Mouse (Mus musculus) frontal cortex, postnatal 14 days (tissue): ENCODE results near the gene Cryzl2.

Experiments used
- DNase-seq, 2 experiments: peaks; one replicate each; pipeline ENCODE4 v3.0.0; 2022; ENCODE audit warnings: low spot score in 2 of 2

Cryzl2 gene

GRCm38 (mm10) chr1:157476231-157476630 is 17.9 kb downstream of the Cryzl2 start:
- no peak for DNase-seq

- DNase-seq: no peak
Observed at GRCm38 (mm10) chr1:157480090-157480489, 21.7 kb downstream of the Cryzl2 start.

GRCm38 (mm10) chr1:157480901-157481300 is 22.5 kb downstream of the Cryzl2 start:
- DNase-seq: no peak

- no peak for DNase-seq
Observed at GRCm38 (mm10) chr1:157481666-157482065, 23.3 kb downstream of the Cryzl2 start.

GRCm38 (mm10) chr1:157484161-157484560 is 25.8 kb downstream of the Cryzl2 start:
- no peak for DNase-seq

GRCm38 (mm10) chr1:157500657-157501056 is 42.3 kb downstream of the Cryzl2 start:
- DNase-seq: no peak

GRCm38 (mm10) chr1:157501352-157501945 is 43.1 kb downstream of the Cryzl2 start:
- DNase-seq: no peak

GRCm38 (mm10) chr1:157503071-157503470 is 44.7 kb downstream of the Cryzl2 start:
- DNase-seq: no peak

- no peak for DNase-seq
Observed at GRCm38 (mm10) chr1:157506522-157506921, 48.1 kb downstream of the Cryzl2 start, which contains the start of gene Sec16b. Gene Sec16b, plus strand, starts transcription at chr1:157506728.

GRCm38 (mm10) chr1:157506995-157507595 is 48.7 kb downstream of the Cryzl2 start:
- DNase-seq: peak in 1 of 2 experiments; percentile 15

GRCm38 (mm10) chr1:157507814-157508213 is 49.4 kb downstream of the Cryzl2 start:
- no peak for DNase-seq

- DNase-seq: no peak
Observed at GRCm38 (mm10) chr1:157512690-157513448, 54.5 kb downstream of the Cryzl2 start.

- DNase-seq: no peak
Observed at GRCm38 (mm10) chr1:157513559-157513958, 55.2 kb downstream of the Cryzl2 start.

- no peak for DNase-seq
Observed at GRCm38 (mm10) chr1:157514298-157514697, 55.9 kb downstream of the Cryzl2 start.

- DNase-seq: no peak
Observed at GRCm38 (mm10) chr1:157516838-157517808, 58.7 kb downstream of the Cryzl2 start.

GRCm38 (mm10) chr1:157518111-157518523 is 59.7 kb downstream of the Cryzl2 start:
- DNase-seq: peak; percentile 56 to 60

- DNase-seq: no peak
Observed at GRCm38 (mm10) chr1:157519396-157519795, 61.0 kb downstream of the Cryzl2 start.

GRCm38 (mm10) chr1:157522322-157522721 is 63.9 kb downstream of the Cryzl2 start:
- no peak for DNase-seq

GRCm38 (mm10) chr1:157524775-157525174 is 66.4 kb downstream of the Cryzl2 start:
- no peak for DNase-seq

GRCm38 (mm10) chr1:157525692-157526354 is 67.4 kb downstream of the Cryzl2 start:
- DNase-seq: no peak

GRCm38 (mm10) chr1:157526625-157527024 is 68.2 kb downstream of the Cryzl2 start:
- no peak for DNase-seq
